Mouse (Mus musculus) gastrocnemius, adult 8-10 months (tissue): ENCODE measurements around the gene Slitrk5. TPM values are rescaled to one million over a fixed set of nuclear protein-coding genes. Genes with fewer than 3 reads are reported as not detected.
A peak's percentile ranks its signal among the peaks of the same experiment; 100 is the strongest.
"Not testable (repeated sequence)": the region's sequence is repeated elsewhere in the genome, so short reads cannot be mapped to it uniquely, and the experiment has no call there.

Source experiments
- DNase-seq, 2 experiments: peaks; one replicate each; pipeline ENCODE4 v3.0.0; 2022; ENCODE audit warnings: low spot score in 2 of 2
- total RNA-seq, 4 experiments: library from RNA; stranded (reverse); gene quantifications; 2 replicates each; pipeline ENCODE4 v1.2.4; 2022

Slitrk5 gene
- under 1 TPM in 3 of 4 experiments, not detected in 1; 0.05 to 0.22 (median 0.07) TPM for total RNA-seq

DNA sequence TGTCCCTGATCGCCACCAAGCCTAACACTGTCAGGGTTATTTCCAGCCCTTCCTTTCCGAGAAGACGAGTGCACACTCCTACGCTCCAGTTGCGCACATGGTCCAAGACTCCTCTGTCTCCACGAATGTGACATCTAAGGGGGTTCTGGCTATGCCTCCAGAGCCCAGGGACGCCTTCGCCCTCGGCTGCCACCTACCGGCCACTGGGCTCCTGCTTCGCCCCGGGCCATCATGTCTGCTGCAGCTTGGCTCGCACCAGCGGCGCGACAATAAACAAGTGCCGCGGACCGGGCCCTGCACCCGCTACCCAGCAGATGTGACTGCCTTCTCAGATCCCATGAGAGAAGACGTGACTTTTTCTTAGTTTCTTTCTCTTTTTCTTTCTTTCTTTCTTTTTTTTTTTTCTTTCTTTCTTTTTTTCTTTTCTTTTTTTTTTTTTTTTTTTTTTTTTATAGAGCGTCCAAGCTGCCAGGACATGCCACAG is at the start of gene Slitrk5:
Gene Slitrk5, plus strand, starts transcription at position 434 of the 484 bp plus-strand sequence.
- DNase-seq, result peak; percentile 32 to 54

DNA sequence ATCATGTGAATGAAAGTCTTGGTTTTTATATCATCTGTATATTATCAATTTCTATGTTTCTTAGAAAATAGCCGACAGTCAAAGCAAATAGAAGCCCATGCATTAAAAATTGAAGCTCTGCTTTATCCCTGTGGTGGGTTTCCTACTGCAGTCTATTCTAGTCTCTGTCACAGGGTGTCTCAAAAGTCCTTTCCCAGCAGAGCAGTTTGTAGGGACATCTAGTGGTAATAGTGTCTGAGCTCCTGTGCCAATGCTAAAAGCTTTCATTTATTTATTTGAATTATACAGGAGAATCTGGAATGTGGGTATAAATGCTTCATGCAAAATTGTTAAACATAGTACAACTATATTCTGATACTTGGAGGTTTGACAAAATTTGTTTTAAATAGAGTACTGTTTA is 2.0 kb upstream of the Slitrk5 start:
- DNase-seq, result no peak

DNA sequence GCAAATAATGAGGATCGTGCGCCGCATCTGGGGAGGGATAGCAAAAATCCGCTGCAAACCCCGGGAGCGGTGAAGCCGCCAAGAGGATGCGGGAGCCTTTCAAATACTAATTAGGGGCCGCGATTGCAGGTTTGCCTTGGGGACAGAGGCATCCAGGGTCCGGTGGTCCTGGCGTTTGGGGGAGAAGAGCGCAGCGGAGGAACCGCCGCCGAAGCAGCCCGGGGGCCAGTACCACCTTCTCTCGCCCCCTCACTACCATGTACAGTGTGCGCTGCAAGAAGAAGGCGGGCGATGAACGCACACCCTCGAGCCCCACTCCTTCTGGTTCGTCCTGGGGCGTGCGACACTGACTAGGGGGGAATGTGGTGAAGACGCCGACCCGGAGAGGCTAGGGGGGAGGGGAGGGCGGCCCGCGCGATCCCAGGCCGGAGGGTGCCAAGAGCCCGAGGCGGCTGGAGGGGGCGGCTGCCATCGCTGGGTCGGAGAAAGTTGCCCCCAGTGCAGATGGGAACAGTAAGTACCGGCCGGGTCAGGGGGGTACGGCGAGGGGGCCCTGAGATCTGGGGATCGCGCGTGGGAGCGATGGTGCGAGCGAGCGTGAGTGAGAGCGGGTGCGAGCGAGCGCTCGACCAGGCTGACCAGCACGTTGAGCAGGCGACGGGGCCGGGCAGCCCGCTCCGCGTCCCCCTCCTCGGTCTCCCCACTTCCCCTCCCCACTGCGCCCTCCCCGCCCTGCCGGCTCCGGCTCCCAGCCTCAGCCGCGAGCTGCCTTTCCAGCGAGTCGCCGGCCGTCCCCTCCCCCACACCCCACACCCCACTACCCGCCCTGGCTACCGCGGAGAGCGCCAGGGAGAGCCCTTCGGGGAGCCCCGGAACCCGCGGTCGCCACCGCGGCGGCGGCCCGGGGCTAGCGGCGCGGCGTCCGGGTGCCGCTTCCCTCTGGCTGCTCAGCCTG is 591 bp downstream of the Slitrk5 start:
- no peak for DNase-seq

DNA sequence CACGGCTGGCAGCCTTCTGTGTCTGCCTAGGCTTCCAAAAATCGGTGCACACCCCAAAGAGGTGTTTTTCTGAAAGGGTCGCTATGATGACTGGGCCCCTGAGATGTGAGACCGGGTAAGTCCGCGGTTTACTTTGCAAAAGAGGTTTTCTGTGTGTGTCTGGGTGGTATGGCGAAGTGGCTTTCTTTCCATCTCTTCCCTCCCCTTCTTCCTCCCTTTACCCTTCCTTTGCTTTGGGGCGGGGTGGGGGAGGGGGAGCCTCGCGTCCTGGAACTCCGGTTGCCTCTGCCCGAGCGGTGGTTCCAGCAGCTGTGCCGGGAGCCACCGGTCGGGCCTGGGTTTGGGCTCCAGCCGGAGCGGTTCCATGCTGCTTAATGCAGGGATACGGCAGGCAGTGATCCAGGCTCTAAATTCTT is 1.3 kb downstream of the Slitrk5 start:
- no peak for DNase-seq

DNA sequence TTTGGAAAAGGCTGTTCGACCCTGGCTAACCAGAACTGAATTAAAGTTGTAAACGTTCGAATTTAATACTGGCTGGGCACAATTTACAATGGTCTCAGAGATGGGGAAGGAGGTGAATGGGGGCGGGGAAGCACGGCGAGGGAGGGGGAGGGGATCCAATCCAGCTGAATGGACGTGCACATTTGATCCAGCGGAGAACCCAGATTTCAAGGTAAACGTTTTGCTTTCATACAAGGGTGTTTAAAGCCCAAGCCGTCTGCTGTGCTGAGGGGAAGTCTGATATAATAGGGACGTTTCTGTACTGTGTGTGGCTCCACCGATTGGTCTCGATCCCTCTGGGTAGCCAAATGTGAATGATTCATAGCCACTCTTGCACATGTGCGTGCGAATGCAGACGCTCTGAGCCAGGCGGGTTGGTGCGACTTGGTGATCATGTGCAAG is 2.0 kb downstream of the Slitrk5 start:
- no peak for DNase-seq

DNA sequence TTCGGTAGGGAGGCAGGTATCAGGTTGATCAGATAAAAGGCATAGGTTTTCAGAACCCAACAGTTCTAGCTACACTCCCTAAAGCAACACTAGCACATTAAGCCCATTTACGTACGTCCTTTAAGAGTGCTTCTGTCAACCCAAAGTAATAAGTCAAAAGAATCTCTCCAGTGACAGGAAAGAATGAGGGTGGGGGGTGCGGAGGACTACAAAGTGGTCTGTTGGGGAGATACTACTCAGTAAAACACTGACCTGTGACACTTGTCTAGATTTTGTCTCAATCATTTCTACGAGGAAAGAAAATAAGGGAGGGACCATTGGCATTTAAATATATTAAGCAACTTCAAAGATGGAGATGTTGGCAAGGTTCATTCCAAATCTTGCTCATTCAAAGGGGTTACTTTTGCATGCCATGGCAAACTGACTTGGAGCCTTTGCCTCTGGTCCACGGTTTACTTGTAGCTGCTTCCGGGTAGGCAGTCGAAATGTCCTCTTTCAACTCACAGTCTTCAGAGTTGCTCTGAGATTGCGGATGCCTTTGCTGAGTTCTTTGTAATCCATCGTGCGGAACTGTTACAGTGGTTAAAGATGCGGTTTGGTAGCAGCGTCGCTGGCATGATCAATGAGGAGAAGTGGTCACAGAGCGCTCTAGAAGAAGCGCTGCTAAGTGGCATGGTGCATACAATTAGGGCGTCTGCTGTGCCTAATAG is 2.6 kb downstream of the Slitrk5 start:
- DNase-seq, result no peak

DNA sequence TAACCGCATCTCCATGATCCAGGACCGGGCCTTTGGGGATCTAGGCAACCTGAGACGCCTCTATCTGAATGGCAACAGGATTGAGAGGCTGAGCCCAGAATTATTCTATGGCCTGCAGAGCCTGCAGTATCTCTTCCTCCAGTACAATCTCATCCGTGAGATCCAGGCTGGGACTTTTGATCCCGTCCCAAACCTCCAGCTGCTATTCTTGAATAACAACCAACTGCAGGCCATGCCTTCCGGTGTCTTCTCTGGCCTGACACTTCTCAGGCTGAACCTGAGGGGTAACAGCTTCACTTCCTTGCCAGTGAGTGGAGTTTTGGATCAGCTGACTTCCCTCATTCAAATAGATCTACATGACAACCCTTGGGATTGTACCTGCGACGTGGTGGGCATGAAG is 5.4 kb downstream of the Slitrk5 start:
- DNase-seq, result no peak

DNA sequence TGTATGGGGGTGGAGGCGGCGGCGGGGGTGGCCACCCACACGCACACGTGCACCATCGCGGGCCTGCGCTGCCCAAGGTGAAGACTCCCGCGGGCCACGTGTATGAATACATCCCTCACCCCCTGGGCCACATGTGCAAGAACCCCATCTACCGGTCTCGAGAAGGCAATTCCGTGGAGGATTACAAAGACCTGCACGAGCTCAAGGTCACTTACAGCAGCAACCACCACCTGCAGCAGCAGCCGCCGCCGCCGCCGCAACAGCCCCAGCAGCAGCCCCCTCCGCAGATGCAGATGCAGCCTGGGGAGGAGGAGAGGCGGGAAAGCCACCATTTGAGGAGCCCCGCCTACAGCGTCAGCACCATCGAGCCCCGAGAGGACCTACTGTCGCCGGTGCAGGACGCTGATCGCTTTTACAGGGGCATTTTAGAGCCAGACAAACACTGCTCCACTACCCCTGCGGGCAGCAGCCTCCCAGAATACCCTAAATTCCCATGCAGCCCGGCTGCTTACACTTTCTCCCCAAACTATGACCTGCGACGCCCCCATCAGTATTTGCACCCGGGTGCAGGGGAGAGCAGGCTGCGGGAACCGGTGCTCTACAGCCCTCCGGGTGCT is 6.3 kb downstream of the Slitrk5 start:
- no peak for DNase-seq

DNA sequence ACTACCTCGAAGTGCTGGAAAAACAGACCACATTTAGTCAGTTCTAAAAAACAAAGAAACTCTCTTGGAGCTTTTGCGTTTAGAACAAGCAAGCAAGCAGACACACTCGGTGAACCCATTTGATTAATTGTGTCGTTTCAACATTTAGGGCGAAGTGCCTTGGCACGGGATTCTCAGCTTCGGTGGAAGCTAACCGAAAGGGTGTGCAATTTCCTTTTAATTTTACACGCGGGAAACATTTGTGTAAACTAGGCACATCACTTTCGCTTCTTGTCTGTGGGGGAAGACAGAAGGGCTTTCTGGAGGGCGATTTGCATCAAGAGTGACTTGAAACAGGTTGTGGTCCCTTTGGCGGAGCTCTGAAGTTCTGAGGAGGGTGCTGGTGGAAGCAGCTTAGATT is 6.9 kb downstream of the Slitrk5 start:
- no peak for DNase-seq

DNA sequence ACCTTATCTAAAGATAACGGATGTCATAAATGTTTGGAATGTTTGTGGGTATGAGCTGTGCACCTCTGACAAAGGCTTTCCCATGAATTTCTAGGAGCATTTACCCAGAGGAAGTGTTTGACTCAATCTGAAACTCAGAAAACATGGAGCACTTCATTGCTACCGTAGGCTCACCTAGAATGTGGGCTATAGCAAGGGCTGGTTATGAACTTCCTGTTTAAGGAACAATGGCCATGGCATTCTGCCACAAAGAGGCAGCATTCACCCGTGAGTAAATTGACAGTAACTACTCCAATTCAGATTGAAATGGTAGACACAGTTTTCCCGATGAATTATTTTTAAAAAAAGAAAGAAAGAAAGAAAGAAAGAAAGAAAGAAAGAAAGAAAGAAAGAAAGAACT is 8.6 kb downstream of the Slitrk5 start:
- no peak for DNase-seq

DNA sequence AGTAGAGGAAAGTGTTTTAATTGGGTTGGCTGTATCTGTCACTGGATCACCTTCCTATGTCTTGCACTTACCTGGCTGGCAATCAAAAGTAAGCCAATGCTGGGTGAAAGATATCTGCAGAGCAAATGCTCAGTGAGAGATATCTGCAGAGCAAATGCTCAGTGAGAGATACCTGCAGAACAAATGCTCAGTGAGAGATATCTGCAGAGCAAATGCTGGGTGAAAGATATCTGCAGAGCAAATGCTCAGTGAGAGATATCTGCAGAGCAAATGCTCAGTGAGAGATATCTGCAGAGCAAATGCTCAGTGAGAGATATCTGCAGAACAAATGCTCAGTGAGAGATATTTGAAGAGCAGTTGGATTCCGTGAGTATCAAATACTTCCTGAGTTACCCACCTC is 15.2 kb downstream of the Slitrk5 start:
- DNase-seq, result not testable (repeated sequence)

DNA sequence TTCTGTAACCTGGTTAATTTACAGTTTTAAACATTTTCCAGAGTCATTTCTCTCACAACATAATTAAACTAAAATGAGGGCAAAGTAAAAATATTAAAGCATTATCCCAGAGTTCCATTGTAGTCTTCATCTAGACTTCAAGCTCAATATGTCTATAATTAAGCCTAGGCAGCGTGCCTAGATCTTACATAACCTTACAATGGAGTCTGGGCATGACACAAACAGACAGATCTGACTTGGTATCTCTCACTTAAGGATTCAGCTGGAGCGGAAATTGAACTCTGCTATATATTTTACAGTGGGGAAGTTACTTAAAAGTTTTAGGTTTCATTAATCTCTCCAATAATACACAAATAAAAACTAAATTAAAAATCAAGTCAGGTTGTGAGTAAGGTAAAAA is 54.9 kb downstream of the Slitrk5 start:
- DNase-seq, result no peak
